Mouse (Mus musculus) myocyte (in vitro differentiated cells): ENCODE data around the gene Pipox. TPM values are rescaled to one million over a fixed set of nuclear protein-coding genes. Genes with fewer than 3 reads are reported as not detected.

ENCODE experiments used
- H3K27me3 ChIP-seq: one replicate; pipeline ENCODE4 v1.6.1; 2011; ENCODE audit not compliant: control insufficient read depth, insufficient read depth, insufficient read length
- H3K36me3 ChIP-seq: one replicate; pipeline ENCODE4 v1.6.1; 2011; ENCODE audit not compliant: control insufficient read depth, insufficient read depth
- H3K4me2 ChIP-seq: one replicate; pipeline ENCODE4 v1.6.1; 2011; ENCODE audit warnings: low read depth, control low read depth
- H3K4me3 ChIP-seq: one replicate; pipeline ENCODE4 v1.5.1; 2011; ENCODE audit warnings: mild to moderate bottlenecking, control low read depth, moderate library complexity
- H3K79me2 ChIP-seq: one replicate; pipeline ENCODE4 v1.6.1; 2011; ENCODE audit not compliant: control insufficient read depth, insufficient read depth
- H3ac ChIP-seq: one replicate; pipeline ENCODE4 v1.6.1; 2011; ENCODE audit not compliant: control insufficient read depth, insufficient read length
- CEBPB ChIP-seq: IDR thresholded peaks from 2 replicates; pipeline ENCODE4 v1.6.1; 2011; ENCODE audit warnings: mild to moderate bottlenecking, moderate library complexity; ENCODE audit not compliant: poor library complexity, insufficient read depth, severe bottlenecking
- E2F4 ChIP-seq: IDR thresholded peaks from one replicate; pipeline ENCODE4 v1.6.1; 2011; ENCODE audit warnings: mild to moderate bottlenecking, control low read depth, moderate library complexity; ENCODE audit not compliant: insufficient read depth
- MAX ChIP-seq: IDR thresholded peaks from one replicate; pipeline ENCODE4 v1.6.1; 2011; ENCODE audit warnings: low read depth, mild to moderate bottlenecking, control low read depth
- MYOD1 ChIP-seq, 3 experiments: IDR thresholded peaks; one replicate each; pipeline ENCODE4 v1.6.1; 2011; ENCODE audit warnings: control low read depth in 2 of 3, low read depth in 2 of 3, mild to moderate bottlenecking in 2 of 3, moderate library complexity in 1 of 3; ENCODE audit not compliant: insufficient read length in 2 of 3, control insufficient read depth in 1 of 3
- MYOG ChIP-seq, 3 experiments: IDR thresholded peaks; one replicate each; pipeline ENCODE4 v1.6.1; 2011; ENCODE audit warnings: control low read depth in 2 of 3, low read depth in 2 of 3, mild to moderate bottlenecking in 2 of 3; ENCODE audit not compliant: insufficient read length in 2 of 3, control insufficient read depth in 1 of 3, insufficient read depth in 1 of 3
- POLR2A ChIP-seq: IDR thresholded peaks from one replicate; pipeline ENCODE4 v1.6.1; 2011; ENCODE audit warnings: low read depth, mild to moderate bottlenecking, control low read depth, moderate library complexity; ENCODE audit not compliant: insufficient read length
- POLR2AphosphoS2 ChIP-seq: IDR thresholded peaks from one replicate; pipeline ENCODE4 v1.6.1; 2011; ENCODE audit warnings: low read depth, control low read depth; ENCODE audit not compliant: insufficient read length
- REST ChIP-seq: IDR thresholded peaks from one replicate; pipeline ENCODE4 v1.6.1; 2011; ENCODE audit warnings: mild to moderate bottlenecking, control low read depth, moderate library complexity; ENCODE audit not compliant: insufficient read depth, insufficient read length
- SRF ChIP-seq: IDR thresholded peaks from one replicate; pipeline ENCODE4 v1.6.1; 2011; ENCODE audit warnings: low read depth; ENCODE audit not compliant: control insufficient read depth, insufficient read length
- TCF12 ChIP-seq: IDR thresholded peaks from one replicate; pipeline ENCODE4 v1.6.1; 2011; ENCODE audit warnings: mild to moderate bottlenecking, control low read depth; ENCODE audit not compliant: poor library complexity, insufficient read depth, severe bottlenecking
- TCF3 ChIP-seq: IDR thresholded peaks from one replicate; pipeline ENCODE4 v1.6.1; 2011; ENCODE audit warnings: low read depth, control low read depth; ENCODE audit not compliant: insufficient read length
- USF1 ChIP-seq: IDR thresholded peaks from one replicate; pipeline ENCODE4 v1.6.1; 2011; ENCODE audit warnings: low read depth, mild to moderate bottlenecking, control low read depth, moderate library complexity
- polyA plus RNA-seq: library from polyadenylated mRNA; unstranded; fragments of >200 nt; fragmentation: generic; extraction: Trizol; gene quantifications from one replicate; pipeline ENCODE4 v1.2.1, GENCODE M21; 2012; ENCODE audit warnings: missing spikeins

Pipox gene
- polyA plus RNA-seq, 1 experiment: not detected

DNA sequence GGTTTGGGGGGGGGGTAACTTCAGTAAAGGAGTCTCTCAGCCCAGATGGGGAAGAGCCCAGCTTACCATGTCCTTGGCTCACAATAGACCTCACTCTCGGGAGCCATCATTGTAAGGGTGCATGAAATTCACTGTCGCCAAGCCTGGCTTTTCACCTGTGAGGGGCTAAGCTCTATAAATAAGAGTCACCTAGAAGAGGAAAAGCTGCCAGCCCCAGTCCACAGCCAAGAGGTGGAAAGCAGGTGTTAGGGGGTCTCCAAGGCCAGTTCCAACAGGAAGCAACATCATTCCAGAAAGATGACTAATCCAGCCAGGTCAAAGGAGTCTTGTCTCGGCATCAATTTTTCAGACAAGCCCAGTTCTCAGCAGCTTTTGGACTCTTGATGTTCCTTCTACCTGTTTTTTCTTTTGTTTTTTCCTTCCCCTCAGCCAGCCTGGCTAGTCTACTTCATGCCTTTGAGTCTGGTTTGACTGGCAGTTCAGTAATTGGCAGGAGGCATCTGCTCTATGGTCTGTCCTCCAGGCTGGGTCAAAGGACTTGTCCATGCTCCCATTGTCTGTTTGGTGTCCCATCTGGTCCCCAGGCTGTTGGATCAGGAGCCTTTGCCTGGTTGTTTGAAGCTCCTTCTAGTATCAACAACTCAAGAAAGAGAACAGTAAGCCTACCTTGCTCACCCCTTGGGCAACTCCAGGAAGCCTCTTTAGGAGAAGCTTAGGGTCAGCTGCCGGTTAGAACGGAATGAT lies 40.8 kb upstream of the Pipox start:
- TF ChIP-seq E2F4 (no peak), MYOD1 (IDR thresholded peaks at IDR 0.05; ENCODE audit: control insufficient read depth in 1 of 3, insufficient read length in 2 of 3, low read depth in 2 of 3) (no peak), CEBPB (no peak), SRF (no peak), MYOG (IDR thresholded peaks at IDR 0.05; ENCODE audit: control insufficient read depth in 1 of 3, insufficient read depth in 1 of 3, insufficient read length in 2 of 3, low read depth in 2 of 3) (no peak)
- Histone ChIP-seq H3ac (no peak overlapping the region), H3K4me2 (no peak overlapping the region), H3K4me3 (no peak overlapping the region), H3K79me2 (no peaks in the 10 kb centered on the region), H3K36me3 (no peaks in the 10 kb centered on the region), H3K27me3 (peaks cover 93% of the 10 kb centered on the region)

DNA sequence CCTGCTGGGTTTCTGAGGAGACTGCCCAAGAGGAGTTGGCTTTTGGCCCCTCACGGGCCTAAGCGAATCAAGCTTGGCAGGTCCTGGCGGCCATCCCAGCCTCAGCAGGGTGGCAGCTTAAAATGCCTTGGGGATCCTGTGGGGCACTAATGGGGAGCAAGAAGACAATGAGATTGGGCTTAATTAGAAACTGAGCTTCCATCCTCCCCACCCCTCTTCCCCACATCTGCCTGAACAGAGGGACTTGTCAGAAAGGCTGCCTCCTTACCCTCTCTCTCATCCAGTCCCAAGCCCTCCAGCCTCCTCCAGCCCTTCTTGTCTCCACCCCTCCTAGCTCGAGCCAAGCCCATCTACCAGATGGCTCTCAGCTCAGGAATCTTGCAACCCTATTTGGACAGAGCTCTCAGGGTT lies 40.2 kb upstream of the Pipox start:
- Histone ChIP-seq H3K4me2 (no peak overlapping the region), H3K27me3 (peaks cover 93% of the 10 kb centered on the region), H3K4me3 (no peak overlapping the region), H3ac (no peak overlapping the region), H3K79me2 (no peaks in the 10 kb centered on the region), H3K36me3 (no peaks in the 10 kb centered on the region)
- TF ChIP-seq CEBPB: no peak
- TF ChIP-seq E2F4: no peak
- TF ChIP-seq MYOG (IDR thresholded peaks at IDR 0.05; ENCODE audit: control insufficient read depth in 1 of 3, insufficient read depth in 1 of 3, insufficient read length in 2 of 3, low read depth in 2 of 3): no peak
- no peak for TF ChIP-seq TCF12
- TF ChIP-seq POLR2A: no peak
- no peak for TF ChIP-seq REST
- TF ChIP-seq MAX: no peak
- TF ChIP-seq USF1: no peak
- no peak for TF ChIP-seq TCF3
- no peak for TF ChIP-seq SRF
- no peak for TF ChIP-seq MYOD1 (IDR thresholded peaks at IDR 0.05; ENCODE audit: control insufficient read depth in 1 of 3, insufficient read length in 2 of 3, low read depth in 2 of 3)
- no peak for TF ChIP-seq POLR2AphosphoS2

DNA sequence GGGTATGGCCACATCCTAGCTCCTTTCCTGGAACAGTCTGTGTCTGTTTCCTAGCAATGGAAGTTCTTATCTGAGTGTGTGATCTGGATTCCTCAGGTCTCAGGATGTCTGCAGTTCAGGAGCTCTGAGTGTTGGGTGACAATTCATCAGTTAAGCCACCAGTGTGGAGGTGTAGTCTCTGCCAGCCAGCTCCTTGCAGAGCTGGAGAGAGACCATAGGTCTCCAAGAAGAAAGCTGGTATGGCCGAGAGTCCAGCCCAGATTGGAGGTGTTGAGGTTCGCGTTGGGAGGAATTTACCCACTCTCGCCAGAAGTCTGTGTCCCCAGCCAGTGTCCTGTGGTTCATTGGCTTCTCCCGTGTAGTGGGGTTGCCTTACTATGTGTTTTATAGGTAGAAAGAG lies 38.7 kb upstream of the Pipox start:
- H3K4me2 ChIP-seq: no peak overlapping the region
- H3ac ChIP-seq: no peak overlapping the region
- no peaks in the 10 kb centered on the region for H3K36me3 ChIP-seq
- H3K4me3 ChIP-seq: no peak overlapping the region
- peaks cover 89% of the 10 kb centered on the region for H3K27me3 ChIP-seq
- no peaks in the 10 kb centered on the region for H3K79me2 ChIP-seq
- no peak for TF ChIP-seq USF1
- no peak for TF ChIP-seq E2F4
- TF ChIP-seq CEBPB: no peak
- no peak for TF ChIP-seq MAX
- TF ChIP-seq SRF: no peak
- no peak for TF ChIP-seq MYOG (IDR thresholded peaks at IDR 0.05; ENCODE audit: control insufficient read depth in 1 of 3, insufficient read depth in 1 of 3, insufficient read length in 2 of 3, low read depth in 2 of 3)
- TF ChIP-seq POLR2A: no peak

DNA sequence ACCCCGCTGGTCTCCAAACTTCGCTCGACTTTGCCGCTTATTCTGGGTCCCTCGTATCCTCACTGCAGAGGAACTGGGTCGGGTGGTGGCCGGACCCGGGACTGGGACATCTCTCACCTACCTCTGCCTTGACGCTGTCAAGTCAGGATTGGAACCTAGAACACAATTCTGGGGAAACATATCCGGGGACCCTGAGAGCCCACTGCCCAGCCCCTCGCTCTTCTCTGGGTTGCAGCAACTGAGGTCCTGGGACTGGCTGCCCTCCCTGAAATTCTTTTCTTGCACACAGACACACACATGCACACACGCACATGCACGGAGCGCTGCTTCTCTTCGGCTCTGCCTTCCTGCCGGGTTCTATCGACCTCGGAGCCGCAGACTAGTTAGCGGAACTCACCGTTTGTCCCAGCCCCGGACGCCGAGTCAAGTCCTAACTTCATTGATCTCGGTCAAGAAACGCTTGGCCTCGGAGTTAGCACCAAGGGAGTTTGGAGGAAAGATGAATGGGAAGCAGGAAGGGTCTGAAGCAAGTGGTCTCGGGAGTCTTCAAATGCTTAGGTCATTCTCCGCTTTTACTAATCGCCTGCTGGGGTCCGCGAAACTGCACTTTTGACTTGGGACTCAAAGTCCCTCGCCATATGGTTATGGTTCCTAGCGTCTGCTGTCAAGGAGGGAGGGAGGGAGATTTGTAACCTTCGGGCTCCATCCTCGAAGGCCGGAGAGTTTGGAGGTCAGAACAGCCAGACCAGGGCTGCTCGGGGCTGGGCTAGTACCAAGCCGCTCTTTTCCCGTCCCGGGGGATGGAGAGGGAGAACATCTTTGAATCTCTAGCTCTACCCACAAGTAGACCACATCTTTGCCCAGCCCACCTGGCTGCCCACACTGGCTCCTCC lies 37.9 kb upstream of the Pipox start:
- Histone ChIP-seq H3ac (no peak overlapping the region), H3K79me2 (no peaks in the 10 kb centered on the region), H3K27me3 (peaks cover 84% of the 10 kb centered on the region), H3K36me3 (no peaks in the 10 kb centered on the region), H3K4me2 (no peak overlapping the region), H3K4me3 (no peak overlapping the region)
- TF ChIP-seq USF1 (no peak), MAX (no peak), SRF (no peak), REST (no peak), MYOD1 (IDR thresholded peaks at IDR 0.05; ENCODE audit: control insufficient read depth in 1 of 3, insufficient read length in 2 of 3, low read depth in 2 of 3) (no peak), POLR2A (no peak), TCF3 (no peak), POLR2AphosphoS2 (no peak), E2F4 (no peak), MYOG (IDR thresholded peaks at IDR 0.05; ENCODE audit: control insufficient read depth in 1 of 3, insufficient read depth in 1 of 3, insufficient read length in 2 of 3, low read depth in 2 of 3) (no peak), TCF12 (no peak), CEBPB (no peak)
